Mouse (Mus musculus) lung, adult 18-20 months (tissue): ENCODE measurements around the gene Ica1l.
"Not testable (repeated sequence)": the region's sequence is repeated elsewhere in the genome, so short reads cannot be mapped to it uniquely, and the experiment has no call there.

Experiments
- DNase-seq, 2 experiments: peaks; one replicate each; pipeline ENCODE4 v3.0.0; 2022; ENCODE audit warnings: mixed read lengths in 2 of 2

Gene Ica1l

DNA sequence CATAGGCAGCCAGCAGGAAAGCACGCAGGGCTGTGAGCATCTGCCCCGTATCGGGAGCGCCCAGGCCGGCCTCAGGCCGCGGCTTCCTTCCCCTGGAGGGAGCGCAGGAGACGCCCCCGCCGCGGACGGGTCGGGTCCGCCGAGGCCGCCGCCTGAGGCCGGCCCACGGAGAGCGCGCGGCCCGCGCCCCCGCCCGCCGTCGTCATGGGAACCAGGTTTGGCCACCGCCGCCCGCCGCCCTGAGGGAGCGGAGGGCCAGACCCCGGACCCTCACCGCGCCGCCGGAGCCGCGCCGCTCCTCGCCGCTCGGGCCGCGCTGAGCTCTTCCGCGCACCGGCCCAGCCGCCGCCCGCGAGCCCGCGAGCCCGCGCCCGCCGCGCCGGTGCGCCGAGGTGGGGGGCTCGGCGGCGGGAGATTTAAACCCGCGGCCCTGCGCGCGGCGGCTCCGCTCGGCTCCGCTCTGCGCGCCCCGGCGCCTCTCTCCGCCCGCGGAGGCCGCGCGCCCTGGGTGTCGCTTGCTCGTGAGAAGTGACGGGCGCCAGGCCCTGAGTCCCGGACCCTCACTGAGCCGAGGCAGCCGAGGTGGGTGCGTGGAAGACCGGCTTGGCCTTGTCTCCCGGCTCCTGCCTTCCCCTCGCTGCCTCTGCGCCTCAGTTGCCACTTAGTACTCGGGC lies at the start of gene Ica1l:
Gene Ica1l, minus strand, starts transcription at position 389 of the 674 bp plus-strand sequence.
- DNase-seq, result peak; percentile 40 to 63

- DNase-seq, result no peak
Measured at GRCm38 (mm10) chr1:60076411-60076810, 33.4 kb upstream of the Ica1l start.

GRCm38 (mm10) chr1:60075590-60075989 lies 32.6 kb upstream of the Ica1l start:
- DNase-seq, result no peak

DNA sequence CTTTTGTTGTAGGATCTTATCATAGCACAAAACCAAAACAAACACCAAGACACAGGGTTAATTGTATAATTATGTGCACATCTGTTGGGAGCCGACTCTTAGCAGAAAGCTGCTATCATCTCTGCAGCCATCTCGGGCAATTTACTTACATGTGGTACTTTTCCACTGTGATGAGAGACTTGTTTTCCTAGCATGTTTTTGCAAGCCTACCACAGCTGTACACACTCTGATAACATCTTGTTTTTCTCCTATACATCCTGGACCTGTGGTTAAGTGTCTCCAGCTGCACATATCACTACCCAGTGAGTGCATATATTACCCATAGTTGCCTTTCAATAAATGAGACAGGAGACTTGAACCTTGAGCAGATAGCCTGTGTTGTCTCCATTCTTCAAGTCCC lies 32.0 kb upstream of the Ica1l start:
- DNase-seq, result no peak

- not testable (repeated sequence) for DNase-seq
Measured at GRCm38 (mm10) chr1:60070725-60071124, 27.7 kb upstream of the Ica1l start.

- no peak for DNase-seq
Measured at GRCm38 (mm10) chr1:60056310-60056709, 13.3 kb upstream of the Ica1l start.

GRCm38 (mm10) chr1:60054659-60055058 lies 11.7 kb upstream of the Ica1l start:
- DNase-seq, result no peak

GRCm38 (mm10) chr1:60047481-60047880 lies 4.5 kb upstream of the Ica1l start:
- DNase-seq, result not testable (repeated sequence)

DNA sequence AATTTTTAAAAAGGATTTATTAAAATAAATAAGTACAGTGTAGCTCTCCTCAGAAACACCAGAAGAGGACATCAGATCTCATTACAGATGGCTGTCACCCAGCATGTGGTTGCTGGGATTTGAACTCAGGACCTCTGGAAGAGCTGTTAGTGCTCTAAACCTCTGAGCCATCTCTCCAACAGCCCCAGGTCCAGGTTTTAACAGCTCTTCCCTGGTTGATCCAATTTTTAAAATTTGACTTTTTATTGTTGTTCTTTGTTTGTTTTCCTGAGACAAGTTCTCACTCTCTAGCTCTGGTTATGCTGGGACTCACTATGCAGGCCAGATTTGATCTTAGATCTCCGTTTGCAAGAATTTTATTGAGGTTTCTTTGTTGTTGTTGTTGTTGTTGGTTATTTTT lies 1.6 kb upstream of the Ica1l start:
- DNase-seq, result no peak

DNA sequence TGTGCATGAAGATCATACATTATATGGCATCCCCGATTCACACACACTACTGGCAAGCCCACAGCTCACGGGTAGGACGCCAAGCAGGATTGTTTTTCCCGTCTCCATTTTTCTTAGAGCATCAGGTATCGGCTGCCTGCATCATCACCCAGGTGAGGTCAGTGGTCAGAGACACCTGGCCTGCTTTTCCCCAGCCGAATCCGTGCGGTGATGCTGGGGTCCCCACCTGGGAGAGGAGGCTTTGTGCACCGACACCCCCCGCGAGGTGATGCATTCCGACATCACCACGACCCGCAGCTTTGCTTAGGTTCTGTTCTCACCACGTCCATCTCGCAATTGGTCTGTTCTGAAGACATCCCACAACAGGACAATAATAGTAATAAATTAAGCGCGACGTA lies 587 bp downstream of the Ica1l start:
- peak in 1 of 2 experiments; percentile 4 for DNase-seq

DNA sequence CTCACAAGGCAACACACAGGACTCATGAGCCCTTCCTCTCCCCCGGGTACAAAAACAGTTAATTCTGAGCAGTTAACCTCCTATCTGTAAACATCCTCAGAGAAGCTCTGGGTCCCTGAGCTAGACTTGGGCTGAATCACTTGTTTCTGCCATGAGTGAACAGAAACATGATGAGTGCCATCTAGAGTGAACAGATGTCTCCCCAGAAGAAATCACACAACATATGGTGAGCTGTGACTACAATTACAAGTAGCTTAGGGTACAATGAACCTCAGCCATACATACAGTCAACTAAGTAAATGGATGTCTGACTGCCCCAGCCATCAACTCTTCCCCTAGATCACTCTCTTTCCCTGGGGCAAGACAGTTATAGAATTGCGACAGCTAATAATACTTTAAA lies 7.9 kb downstream of the Ica1l start:
- DNase-seq, result no peak

DNA sequence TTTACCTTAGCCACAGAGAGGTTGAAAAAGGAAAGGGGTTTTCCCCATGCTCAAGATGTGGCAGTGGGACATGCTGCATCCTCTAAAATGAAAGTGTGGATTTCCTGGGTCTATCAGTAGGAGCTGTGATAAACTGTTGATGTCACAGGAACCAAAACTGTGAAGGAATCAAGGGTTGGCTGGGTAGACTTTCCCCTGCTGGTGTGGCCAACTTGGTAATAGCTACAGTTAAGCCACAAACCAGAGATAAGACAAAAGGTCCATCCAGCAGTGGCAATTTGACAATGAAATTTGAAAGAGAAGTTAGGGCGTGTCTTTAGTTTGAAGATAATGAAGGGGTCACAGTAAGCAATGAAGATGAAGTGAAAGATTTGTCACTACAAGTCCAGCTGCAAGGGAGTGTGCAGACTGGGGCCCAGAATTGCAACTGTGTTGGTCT lies 25.9 kb downstream of the Ica1l start:
- no peak for DNase-seq

DNA sequence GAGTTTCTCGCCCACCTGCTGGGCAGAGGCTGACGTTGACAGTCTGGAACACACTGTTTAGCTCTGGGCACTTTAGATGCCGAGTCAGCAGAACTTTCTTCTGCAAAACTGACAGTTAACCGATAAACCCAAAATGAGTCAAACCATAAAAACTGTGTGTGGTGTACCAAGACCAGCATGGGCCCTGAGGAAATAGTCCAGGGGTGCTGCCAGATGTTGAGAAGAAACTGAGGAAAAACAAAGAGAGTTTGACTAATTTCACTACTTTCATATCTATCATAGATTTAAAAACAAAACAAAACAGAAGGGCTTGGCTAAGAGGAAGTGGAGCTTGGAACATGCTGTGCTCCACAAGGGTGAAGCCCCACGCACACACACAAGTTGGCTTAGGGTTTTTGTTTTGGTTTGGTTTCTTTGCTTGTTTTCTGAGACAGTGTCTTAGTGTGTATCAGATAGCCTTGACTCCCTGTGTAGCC lies 26.8 kb downstream of the Ica1l start:
- peak in 1 of 2 experiments; percentile 37 for DNase-seq

DNA sequence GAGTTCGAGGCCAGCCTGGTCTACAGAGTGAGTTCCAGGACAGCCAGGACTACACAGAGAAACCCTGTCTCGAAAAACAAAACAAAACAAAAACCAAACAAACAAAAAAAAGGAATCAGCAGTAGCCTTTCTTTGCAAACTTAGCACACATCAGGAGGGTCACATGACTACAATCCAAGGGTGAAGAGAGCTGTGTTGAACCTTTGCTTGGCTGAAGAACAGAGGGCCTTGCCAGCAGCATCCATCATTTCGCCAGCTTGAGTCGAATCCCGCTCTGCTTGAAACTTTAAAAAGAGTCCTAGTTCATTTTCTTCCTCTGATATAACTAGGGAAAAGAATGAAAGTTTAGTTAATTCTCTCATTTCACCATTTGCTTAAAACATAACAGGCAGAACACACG lies 27.5 kb downstream of the Ica1l start:
- DNase-seq, result no peak

- DNase-seq, result no peak
Measured at GRCm38 (mm10) chr1:60013779-60014178, 29.2 kb downstream of the Ica1l start.

DNA sequence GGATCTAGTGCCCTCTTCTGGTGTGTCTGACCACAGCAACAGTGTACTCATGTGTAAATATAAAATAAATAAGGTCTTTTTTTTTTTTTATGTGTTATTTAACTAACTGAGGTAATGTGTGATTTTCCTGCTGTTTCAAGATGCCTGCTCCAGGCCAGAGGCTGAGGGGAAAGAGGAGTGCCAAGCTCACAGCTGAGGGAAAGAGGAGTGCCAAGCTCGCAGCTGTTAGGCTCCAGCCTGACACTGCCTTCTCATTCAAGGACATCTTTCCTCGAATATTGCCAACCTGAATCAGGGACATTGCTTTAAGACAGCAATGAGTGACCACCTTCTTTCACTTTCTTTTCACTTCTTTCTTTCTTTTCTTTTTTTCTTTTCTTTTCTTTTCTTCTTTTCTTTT lies 34.2 kb downstream of the Ica1l start:
- DNase-seq, result no peak

DNA sequence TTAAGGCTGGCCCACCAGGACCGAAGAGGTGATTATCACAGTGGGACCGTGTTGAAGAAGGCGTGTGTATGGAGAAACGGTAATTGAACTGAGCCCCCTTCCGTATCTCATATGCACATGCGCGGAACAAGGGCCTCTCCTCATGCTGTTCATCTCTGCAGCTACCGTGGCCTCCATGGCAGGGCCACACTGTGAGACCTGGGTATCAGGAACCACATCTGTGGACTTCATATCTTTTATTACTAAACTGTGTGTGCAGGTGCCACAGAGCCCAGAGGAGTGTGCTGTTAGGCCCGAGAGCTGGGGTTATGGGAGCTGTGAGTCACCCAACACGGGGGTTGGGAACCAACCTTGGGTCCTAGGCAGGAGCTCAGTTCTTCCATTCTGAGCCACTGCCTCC lies 35.6 kb downstream of the Ica1l start:
- no peak for DNase-seq

GRCm38 (mm10) chr1:60000319-60000718 lies 42.7 kb downstream of the Ica1l start:
- peak in 1 of 2 experiments; percentile 13 for DNase-seq

GRCm38 (mm10) chr1:59997352-59997751 lies 45.6 kb downstream of the Ica1l start:
- no peak for DNase-seq

DNA sequence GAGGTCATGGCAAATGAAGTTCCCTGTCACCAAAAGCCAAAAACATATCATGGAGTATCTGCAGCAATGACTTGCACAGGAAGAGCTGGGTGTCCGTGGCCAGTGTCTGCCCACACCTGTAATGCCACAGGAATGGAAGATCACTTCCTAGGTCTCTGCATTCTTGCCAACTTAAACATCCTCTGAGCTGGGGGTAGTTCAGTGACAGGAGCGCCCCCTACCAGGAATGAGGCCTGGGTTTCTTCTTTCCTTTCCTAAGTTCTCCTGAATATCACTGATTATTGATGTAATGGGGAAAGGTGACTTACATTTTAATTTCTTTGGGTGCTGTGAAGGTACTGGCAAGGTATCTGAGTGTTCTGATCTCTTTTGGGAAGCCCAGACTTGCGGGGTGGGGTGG lies 47.3 kb downstream of the Ica1l start:
- no peak for DNase-seq

GRCm38 (mm10) chr1:59987399-59988040 lies 55.5 kb downstream of the Ica1l start:
- no peak for DNase-seq

DNA sequence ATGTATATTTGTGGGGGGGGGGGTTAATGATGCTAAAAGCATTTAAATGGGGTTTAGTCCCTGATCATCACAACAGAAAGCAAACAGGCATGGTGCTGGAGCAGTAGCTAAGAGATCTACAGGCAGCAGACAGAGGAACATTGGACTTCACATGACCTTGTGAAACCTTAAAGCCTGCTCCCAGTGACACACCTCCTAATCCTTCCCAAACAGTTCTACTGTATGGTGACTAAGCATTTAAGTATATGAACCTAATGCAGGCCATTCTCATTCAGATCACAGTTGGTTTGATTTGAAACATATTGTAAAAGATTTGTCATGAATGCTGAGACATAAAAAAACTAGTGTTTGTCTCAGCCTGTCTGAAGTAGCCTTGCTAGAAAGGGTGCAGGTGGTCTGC lies 56.4 kb downstream of the Ica1l start:
- DNase-seq, result no peak

- peak; percentile 27 to 37 for DNase-seq
Measured at GRCm38 (mm10) chr1:59967291-59967690, 75.7 kb downstream of the Ica1l start.

- no peak for DNase-seq
Measured at GRCm38 (mm10) chr1:59966171-59966785, 76.7 kb downstream of the Ica1l start.
